Mouse (Mus musculus): ENCODE results near the gene Cela3b.
"Not testable (repeated sequence)": the region's sequence is repeated elsewhere in the genome, so short reads cannot be mapped to it uniquely, and the experiment has no call there.

Cela3b gene

DNA sequence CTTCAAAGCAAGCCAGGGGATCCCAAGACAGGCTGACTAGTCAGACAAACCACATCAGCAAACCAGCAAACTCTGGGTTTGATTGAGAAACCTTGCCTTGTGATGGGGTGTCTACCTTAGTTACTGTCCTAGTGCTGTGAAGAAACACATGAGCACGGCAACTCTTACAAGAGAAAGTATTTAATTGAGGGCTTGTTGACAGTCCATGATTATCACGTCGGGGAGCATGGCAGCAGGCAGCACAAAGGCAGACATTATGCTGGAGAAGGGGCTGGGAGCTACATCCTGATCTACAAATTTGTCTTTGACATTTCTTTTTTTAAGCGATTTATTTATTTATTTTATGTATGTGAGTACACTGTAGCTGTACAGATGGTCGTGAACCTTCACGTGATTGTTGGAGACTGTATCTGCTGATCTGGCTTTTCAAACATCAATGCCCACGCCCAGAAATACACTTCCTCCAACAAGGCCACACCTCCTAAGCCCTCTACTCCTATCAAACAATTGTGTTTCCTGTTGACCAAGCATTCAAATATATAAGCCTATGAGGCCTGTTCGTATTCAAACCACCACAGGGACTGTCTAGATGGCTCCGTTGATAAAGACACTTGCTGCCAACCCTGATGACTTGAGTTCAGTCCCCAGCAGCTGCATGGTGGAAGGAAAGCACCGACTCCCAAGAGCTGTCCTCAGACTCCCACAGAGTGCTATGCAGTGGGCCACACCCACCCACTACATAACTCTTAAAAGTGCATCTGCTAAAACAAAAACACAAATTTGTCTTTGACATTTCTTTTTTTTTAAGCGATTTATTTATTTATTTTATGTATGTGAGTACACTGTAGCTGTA is 12.4 kb downstream of the Cela3b start:
- DNase-seq (ENCODE audit: low spot score), result no peak

DNA sequence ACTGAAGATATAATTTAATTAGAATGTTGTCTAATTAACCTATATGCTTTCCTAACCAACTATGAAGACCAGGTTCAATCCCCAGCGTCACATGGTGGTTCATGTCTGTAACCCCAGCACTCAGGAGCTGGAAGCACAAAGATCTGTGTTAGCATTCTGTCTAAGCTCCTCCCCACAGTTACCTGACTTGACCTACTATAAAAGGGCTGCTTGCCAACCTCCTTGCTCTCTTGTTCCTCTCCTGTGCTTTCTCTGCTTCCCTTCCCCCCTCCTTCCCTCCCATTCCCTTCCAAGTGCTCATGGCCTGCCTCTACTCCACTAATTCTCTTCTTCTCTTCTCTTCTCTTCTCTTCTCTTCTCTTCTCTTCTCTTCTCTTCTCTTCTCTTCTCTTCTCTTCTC is 15.4 kb downstream of the Cela3b start:
- peak; percentile 64 for DNase-seq (ENCODE audit: low spot score)

DNA sequence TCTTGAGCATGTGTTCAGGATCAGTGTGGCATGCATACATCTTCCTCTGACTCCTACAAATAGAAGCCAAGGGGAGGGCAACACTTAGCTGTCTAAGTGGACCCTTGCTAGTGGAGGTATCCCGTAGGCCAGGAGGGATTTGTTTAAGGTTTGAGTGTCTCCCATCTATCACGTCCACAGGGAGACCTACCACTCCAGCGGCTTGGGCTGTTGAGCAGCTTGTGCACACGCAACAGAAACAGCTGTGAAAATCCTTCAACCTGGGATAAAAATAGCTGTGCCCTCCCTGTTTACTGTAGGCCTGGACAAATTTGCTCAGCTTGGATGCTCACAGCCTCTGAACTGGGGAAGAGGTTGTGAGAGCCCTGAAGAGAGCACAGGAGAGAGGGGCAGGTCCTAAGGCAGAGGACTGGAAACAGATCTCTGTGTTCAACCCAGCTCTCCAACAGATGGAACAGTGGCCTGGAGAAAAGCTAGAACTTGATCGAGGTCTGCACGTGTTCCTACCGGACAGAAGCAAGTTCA is 18.1 kb downstream of the Cela3b start:
- not testable (repeated sequence) for DNase-seq (ENCODE audit: low spot score)

DNA sequence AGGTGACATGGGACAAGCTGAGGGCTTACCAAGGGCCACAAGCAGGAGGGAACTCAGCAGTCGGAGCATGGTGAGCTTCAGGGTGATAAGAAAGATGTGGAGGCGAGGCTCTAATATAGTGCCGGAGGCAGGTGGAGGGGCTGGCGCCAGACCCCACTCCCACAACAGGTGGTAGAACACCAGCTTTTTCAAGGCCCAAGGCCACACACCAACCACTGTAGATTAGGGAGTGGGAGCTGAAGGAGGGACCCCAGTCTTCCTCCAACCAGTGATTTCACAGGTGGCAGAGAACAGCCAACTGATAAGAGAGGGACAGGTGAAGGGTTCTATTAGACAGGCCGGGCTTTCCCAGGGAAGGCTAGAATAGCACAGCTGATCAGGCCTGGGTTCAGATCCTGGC is 20.6 kb downstream of the Cela3b start, which contains the start of gene Cela3a:
Cela3a (minus strand) TSS at position 101 of the 400 bp plus-strand sequence.
- DNase-seq (ENCODE audit: low spot score), result no peak

DNA sequence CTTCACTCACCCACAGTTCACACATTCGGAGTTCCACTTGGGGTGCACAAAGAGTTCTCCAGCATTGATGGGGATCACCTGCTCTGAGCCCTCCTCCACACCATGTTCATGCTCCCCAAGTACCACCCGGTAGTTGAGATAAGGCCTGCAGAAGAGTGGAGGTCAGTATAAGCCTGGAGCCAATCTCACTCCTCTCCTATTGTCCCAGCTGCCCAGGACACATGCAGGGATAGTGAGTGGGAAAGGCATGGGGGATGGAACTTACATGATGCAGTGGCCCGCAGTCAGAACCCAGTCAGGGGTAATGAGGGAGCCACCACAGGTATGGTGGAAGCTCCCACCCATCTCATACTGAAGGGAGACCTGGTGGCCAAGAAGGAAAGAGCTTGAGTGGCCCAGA is 24.8 kb downstream of the Cela3b start:
- no peak for DNase-seq (ENCODE audit: low spot score)

DNA sequence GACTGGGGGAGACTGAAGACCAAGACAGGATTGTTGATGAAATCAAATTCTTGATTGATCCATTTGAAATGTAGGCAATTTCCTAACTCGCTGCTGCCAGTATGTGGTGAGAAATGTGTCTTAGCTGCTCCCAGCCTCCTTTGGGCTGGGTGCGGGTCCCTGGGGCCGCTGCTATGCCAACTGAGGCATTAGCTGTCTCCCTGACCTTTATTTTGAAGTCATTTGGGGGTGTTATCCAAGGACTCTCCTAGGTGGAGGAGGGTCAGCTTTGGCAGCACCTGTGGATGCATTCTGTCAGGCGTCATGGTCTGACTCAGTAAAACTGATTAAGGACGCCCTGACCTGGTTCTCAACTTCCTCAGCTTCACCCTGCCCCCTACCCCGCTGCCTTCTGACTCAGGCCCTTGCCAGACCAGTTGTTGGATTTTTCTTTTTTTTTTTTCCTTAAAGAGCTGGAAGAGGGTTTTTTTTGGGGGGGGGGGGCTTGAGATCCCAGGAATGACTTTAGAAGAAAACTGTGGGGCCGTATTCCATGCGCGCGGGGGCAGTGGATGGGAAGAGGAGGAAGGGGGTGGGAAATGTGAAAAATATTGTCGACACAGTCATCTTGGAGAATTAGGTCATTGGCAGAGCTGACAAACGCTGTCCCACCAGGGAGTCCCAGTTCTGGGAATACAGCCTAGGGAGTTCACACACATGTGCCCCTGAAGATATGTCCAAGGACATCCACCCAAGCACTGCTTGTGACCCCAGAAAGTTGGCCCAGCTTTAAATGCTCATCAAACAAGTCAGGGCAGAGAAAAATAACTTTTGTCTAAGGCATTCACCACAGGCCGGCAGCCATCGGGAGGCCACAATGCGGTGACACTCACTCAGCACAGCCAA is 33.5 kb downstream of the Cela3b start:
- DNase-seq (ENCODE audit: low spot score), result no peak

DNA sequence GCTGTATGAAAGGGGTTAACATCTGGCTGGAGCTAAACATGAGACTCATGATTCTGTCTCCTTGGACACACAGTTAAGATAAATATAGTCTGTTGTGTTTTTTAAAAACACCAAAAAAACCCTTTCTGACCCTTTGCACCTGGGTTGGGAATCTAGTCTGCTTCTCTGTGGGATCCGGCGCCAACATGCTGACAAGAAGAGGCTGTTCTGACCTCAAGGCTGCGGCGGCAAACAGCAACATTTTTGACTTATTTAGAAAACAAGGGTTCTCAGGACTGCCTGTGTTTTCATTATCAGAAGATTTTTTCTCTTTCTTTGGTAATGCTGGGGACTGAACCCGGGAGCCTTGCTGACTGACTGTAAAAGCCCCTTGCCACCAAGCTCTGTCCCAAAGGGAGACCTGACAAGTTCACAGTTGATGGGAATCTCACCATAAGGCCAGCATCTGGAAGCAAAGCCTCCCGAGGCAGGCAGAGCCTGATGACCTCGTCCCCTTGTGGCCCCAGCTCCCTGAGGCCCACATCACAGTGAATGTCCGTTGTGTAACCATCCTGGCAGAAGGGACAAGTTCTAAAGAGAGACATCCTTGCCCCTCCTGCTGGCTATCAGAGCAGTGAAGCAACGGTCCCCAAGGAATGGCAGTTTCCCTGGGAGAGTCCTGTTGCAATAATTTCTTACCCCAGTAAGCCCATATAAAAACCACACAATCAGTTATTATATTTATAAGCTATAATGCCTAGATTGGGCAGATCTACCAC is 36.8 kb downstream of the Cela3b start:
- DNase-seq (ENCODE audit: low spot score), result no peak

DNA sequence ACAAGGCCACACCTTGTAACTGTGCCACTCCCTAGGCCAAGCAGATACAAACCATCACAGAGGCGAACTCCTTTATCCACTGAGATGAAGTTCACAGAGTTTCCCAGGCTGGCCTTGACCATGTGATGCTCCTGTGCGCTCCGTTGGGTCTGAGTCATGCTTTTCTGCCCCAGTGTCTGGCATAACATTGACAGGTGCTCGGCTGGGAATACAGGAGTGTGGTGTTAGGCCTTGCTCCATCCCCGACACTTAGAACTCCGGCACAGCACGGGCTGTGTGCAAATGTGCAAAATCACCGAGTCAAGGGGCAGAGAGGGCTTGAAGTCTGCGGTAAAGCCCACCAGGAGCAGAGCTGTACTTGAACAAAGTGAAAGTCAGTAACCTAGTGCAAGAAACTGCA is 37.5 kb downstream of the Cela3b start:
- DNase-seq (ENCODE audit: low spot score), result no peak

DNA sequence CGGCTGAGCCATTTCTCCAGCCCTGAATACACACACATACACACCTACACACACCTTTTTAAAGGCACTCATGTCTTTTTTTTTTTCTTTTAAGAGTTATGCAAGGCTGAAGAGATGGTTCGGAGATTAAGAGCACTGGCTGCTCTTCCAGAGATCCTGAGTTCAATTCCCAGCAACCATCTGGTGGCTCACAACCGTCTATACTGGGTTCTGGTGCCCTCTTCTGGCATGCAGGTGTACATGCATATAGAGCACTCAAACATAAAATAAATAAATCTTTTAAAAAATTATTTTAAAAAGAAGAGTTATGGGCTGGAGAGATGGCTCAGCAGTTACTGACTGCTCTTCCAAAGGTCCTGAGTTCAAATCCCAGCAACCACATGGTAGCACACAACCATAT is 39.1 kb downstream of the Cela3b start:
- DNase-seq (ENCODE audit: low spot score), result no peak

DNA sequence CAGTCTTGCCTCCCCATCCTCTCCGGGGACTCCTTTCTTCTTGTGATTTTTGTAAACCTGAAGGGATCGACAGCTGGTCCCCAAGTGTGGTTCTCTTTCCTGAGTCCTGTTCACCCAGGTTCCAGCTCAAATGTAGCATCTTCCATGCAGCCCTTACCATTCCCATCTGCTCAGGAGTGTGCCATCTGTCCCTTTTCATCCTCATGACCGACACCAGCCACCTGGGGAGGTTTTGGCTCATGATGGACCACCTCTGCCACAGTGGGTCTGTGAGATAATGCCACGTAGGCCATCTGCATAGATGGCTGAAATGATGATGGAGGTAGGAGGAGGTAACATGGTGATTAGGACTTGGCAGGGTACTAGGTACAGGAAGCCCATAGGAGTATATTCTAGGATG is 40.1 kb downstream of the Cela3b start:
- no peak for DNase-seq (ENCODE audit: low spot score)

DNA sequence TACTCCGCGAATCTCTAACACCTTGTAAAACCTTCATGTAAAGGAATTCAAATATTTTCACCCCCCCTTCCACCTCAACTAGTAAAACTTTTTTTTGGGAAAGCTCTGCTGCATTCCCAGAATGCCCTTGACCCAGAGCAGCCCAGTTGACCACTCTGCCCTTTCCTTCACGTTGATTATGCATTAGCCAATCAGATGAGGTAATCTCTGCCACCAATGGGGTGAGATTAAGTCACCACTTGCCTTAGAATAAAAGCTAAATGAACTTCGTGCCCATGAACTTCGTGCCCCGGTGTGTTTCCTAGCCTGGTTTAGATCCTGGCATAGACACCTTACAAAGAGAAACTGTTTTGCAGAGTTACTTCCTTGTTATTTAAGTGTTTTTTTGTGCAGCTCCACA is 41.4 kb downstream of the Cela3b start:
- peak; percentile 66 for DNase-seq (ENCODE audit: low spot score)

DNA sequence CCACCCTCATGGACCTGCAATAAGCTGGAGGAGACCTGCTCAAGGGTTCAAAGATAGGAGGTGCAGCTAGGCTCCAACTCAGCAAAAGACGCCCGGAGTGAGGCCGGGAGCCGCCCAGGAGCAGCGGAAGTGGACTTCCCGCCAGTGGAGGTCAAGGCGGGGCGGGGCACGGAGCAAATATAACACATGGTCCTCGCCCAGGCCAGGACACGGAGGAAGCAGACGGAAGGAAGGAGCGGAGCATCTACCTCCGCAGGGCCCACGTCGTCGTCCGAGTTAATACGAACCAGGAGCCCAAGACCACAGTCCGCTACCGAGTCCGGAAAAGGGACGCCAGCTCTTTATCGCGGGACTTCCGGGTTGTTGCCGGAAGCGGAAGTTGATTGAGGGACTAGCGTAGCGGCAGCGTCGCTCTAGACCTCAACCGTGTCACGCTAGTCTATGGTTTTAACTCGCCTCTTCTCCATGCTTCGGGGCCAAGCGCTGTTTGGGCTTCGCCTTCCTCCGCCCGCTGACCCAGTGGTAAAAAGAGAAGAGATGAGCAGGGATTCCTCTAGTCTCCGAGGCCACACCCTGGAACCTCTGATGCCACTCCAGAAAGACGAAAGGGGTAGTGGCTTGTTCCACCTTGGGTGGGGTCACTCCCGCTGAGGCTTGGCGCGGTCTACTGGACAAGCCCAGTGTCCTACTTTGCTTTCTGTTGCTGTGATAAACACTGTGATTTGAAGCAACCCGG is 42.1 kb downstream of the Cela3b start:
- peak; percentile 91 for DNase-seq (ENCODE audit: low spot score)

DNA sequence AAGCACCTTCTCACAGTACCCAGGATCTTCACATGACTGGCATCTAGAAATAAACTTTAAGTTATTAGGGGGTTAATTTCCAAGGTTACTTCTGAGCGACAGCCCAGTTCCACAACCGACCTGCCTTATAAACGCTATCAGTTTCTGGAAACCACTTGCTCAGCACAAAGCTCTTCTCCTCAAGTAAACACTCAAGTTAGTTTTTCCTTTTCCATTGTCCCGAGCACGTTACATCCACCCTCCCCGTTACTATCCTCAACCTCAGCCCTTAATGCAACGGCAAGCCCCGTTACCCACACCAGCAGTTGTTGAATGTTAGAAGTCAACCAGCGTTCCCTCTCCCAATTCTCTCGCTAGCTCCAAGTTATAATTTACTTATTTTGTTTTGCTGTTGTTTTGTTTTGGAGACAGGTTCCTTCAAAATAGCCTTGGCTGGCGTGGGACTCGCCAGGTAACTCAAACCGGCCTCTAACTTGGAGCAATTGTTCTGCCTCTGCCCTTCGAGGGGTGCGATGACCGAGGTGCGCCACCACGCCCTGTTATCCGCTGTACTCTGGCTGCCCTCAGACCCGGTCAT is 42.8 kb downstream of the Cela3b start:
- DNase-seq (ENCODE audit: low spot score), result no peak

DNA sequence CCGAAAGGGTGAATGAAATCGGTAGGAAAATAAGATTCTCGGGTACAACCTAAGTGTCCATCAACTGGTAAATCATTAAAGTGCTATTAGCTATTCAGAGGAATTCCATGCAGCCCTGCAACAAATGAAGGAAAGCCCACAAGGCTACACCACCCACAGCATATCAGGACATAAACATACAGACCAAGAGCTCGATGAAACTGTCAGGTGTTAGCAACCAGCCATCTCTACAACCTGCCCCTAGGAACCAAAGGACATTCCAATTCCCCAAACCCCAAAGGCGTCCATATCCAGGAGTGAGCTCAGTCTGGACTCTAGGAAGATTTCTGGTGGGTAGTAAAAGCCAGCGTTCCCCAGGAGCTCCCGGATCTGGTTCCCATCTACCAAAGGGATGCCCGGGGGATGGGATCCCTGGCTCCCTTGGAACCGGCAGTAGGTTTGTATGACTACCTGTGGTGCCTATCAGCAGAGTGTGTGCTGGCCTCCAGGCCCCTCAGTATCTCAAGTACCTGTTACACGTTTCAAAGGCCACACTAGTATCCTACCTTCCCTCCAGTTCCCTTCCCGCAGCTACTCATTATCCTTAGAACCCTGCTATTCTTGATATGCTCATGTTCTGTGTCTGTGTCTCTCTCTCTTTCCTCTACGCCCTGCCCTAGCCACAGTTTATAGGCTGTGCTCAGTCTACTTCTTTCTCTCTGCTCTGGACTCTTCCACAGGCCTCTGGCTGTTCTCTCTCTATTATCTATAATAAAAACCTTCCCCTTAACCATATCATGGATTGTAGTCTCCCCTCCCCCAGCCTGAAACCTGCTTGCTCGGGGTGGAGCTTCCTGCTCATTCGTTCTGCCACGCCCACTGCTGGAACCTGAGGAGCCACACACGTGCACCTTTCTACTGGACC is 49.4 kb downstream of the Cela3b start:
- DNase-seq (ENCODE audit: low spot score), result no peak

DNA sequence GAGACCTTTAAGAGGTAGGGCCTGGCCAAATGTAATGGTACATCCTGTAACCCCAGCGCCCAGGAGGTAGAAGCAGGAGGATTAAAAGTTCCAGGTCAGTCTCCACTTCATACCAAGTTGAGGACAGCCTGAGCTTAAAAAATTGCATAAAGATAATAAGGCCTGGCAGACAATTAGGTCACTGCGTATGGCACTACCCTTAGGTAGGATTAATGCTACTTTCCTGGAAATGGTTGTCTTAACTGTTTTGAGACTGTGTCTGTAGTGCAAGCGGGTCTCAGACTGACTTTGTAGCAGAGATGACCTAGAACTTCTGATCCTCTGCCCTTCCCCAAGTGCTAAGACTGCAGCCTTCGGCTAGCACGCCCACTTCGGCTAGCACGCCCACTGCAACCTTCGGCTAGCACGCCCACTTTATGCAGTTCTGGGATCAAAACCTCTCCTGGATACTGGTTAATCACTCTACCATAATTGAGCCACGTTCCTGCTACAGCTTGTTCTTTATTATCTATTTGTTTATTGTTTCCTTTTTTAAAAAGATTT is 50.6 kb downstream of the Cela3b start:
- no peak for DNase-seq (ENCODE audit: low spot score)

DNA sequence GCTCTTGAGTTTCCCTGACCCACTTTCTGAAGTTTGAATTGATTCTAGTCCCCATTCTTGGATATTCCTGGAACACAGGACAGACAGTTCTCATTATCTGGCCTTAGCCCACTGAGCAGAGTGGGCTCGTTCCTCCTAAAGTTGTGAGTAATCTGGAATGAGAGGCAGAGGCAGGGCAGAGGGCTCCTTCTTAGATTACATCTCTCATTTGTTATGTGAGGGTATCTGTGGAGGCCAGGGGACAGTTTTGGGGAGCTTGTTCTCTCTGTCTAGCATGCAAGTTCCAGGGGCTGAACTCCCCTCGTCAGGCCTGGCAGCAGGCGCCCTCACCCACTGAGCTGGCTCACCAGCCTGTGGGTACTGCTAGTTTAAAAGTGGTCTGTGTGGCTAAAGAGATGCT is 51.3 kb downstream of the Cela3b start:
- DNase-seq (ENCODE audit: low spot score), result no peak

DNA sequence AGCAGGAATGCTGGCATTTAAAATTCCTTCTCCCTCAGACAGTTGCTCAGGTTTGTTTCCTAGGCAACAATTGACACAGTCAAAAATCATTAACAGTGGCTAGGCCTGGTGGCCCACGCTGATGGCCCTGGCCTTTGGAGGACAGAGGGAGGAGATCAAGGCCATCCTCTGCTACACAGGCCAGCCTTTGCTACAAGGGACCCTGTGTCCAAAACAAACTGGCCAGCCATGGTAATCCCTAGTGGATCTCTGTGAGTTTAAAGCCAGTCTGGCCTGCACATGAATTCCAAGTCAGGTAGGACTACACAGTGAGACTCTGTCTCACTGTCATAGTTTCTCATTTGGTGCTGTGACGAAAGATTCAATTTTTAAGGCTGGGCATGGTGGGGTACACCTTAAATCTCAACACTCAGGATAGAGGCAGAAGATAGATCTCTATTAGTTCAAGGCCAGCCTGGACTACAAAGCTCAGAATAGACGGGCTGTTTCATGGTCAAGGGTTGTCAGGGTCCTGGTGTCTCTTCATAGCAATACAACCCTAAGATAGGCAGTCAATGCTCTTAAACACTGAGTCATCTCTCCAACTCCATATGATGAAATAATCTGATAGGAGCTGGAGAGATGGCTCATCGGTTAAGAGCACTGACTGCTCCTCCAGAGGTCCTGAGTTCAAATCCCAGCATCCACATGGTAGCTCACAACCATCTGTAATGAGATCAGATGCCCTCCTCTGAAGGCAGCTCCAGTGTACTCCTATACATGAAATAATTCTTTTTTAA is 52.6 kb downstream of the Cela3b start:
- no peak for DNase-seq (ENCODE audit: low spot score)

DNA sequence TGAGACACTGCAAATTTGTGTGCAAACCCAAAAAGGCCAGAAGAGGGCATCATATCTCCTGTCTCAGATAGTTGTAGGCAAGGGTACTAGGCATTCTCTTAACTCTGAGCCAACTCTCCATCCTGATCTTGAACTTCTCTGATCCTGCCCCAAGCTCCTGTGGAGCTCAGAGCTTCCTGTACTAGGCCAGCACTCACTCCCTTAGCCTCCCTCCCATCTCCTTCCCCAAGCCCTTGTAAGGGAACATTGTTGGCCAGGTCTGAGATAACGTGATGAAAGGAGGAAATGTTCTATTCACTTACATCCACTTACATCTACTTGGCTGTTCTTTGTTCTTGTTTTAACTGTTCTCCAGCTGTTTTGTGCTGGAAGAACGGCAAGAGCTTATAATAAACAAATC is 53.6 kb downstream of the Cela3b start:
- no peak for DNase-seq (ENCODE audit: low spot score)

Data from lung, postnatal 25 days (tissue).